Mouse (Mus musculus): Measurements from ENCODE around the gene Rrp9.

The Rrp9 gene

DNA sequence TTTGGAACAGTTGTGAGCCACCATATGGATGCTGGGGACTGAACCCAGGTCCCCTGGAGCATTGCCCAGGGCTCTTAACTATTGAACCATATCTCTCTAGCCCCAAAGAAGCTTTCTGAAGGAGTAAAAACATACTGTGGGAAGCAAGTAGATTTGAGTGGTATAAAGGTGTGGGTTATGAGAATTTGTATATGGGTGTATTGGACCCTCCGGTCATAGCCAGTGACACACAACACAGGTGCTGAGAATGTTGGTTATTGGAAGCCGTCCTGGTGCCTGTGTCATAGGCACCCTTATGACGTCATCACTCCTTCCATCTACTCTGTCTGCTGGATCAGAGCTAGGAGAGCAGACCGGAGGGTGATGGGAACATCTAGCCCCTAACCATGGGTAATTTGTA, 38.5 kb downstream of the Rrp9 start, which contains the start of gene Iqcf5:
Gene Iqcf5 (plus strand): TSS at position 301 of the 400 bp plus-strand sequence.
- DNase-seq (ENCODE audit: low read depth, low spot score) = no peak

- DNase-seq (ENCODE audit: low read depth, low spot score) = no peak
These were observed 43.7 kb downstream of the Rrp9 start for GRCm38 (mm10) chr9:106519433-106519832.

DNA sequence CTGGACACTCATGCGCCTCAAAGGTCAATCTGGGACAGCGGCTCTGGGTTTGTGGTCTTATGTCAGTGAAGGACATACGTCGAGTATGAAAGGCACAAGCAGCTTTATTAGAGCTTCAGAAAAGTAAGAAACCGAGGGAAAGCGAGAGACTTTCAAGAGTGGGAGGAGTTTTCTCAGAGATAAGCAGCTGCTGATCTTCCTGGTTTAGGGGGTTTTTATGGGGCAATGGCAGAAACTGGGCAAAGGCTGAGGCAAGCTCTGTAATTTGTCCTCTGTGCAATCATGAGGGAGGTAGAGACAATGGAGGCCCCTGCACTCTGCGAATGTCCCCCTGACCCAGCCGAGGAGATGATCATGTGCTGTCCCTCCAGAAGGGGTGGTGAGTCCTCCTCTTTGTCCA, 44.1 kb downstream of the Rrp9 start:
- no peak for DNase-seq (ENCODE audit: low read depth, low spot score)

GRCm38 (mm10) chr9:106531833-106532232, 56.1 kb downstream of the Rrp9 start:
- DNase-seq (ENCODE audit: low read depth, low spot score) = no peak

DNA sequence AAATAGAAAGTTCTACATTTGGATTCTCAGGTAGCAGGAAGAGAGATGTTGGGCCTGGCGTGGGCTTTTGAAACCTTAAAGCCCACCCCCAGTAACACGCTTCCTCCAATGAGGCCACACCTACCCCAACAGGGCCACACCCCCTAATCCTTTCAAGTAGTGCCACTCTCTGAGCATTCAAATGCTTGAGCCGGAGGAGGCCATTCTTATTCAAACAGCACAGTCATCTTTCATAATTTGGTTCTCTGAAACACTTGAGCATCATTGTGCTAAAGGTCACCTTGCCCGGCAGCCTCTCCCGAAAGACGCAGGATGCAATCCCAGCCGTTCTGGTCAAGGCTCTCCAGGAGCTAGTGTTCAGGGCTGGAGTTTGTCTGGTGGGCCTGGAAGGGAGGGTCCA, 58.5 kb downstream of the Rrp9 start:
- DNase-seq (ENCODE audit: low read depth, low spot score) = no peak

DNA sequence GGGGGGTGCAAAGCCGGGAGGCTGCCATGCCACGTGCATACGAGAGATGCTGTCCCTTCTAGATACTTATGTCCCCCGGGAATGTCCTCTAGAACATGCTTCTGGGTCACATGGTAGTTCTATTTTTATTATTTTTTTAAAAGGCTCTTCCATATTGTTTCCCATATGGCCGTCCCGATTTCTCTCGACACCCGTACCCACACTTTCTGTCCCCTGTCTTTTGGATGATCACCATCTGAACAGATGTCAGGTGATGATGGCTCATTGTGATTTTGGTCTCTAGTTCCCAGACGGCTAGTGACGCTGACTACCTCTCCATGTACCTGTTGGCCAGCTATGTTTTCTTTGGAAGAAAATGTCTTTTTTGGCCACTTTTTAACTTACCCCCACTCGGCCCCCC, 59.2 kb downstream of the Rrp9 start:
- DNase-seq (ENCODE audit: low read depth, low spot score) = no peak

All from skeletal muscle tissue, adult 2 months (tissue).